ENCODE assay signal across 8 mouse cellular contexts in the genomic region with DNA sequence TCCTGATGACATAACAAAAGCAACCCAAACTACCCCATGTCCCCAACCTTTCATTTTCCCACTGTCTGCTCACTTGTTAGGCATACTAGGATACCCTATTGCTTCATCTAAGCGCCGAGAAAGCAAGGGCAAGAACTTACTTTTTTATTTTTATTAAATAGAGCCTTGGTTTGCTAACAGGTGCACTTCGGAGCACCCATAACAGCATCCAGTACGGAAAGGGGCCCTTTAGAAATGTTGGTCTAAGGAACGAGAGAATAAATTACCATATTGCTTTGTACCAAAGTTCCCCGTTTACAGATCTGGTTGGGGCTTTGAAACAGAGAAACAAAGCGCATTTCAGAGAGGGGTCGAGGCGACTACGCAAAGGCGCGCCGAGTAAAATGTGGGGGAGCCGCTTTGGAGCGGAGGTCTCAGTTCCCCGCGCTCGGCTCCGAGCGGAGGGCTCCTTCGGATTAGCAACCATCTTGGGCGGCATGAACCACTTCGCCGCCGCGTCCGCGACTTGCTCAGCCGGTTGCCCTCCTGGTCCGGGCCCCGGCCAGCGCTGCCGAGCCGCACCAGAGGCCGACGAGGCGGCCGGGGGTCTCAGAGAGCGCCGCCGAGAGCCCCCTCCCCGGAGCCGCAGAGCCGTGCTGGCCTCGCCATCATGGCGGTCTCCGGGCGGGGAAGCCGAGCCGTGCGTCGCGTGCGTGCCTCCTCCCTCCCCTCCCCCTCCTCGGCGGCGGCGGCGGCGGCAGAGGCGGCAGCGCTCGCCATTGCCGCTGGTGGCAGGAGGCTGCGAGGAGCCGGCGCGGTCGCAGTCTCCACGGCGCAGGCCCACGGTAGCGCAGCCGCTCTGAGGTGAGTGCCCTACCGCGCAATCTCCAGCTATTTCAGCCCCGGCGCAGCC. TPM values are rescaled to one million over a fixed set of nuclear protein-coding genes. Genes with fewer than 3 reads are reported as not detected.
DNase-seq lines count a peak whose midpoint lies in the region; ATAC-seq and TF ChIP-seq lines count a peak whose summit lies in the region.

Nrf1 (plus strand) TSS at position 718 of the 892 bp plus-strand sequence.

- peak within 1 kb of the TSS; percentile 100 for H3K27ac ChIP-seq in forebrain, embryonic 15.5 days (replicated peaks)
- peak within 1 kb of the TSS; percentile 96 for H3K27ac ChIP-seq in liver, embryonic 16.5 days (ENCODE audit: low read length)
- peak within 1 kb of the TSS; percentile 100 for H3K27ac ChIP-seq in neural tube, embryonic 12.5 days
- H3K27ac ChIP-seq in stomach, postnatal 0 days (replicated peaks), result peak within 1 kb of the TSS; percentile 100

- peak within 1 kb of the TSS; percentile 78 for H3K4me3 ChIP-seq in forebrain, embryonic 15.5 days
- H3K4me3 ChIP-seq in liver, embryonic 16.5 days (ENCODE audit: low read depth, low read length), result peak within 1 kb of the TSS; percentile 98
- H3K4me3 ChIP-seq in neural tube, embryonic 12.5 days, result peak within 1 kb of the TSS; percentile 99
- H3K4me3 ChIP-seq in stomach, postnatal 0 days (ENCODE audit: low read depth, low read length), result peak within 1 kb of the TSS; percentile 96

- intact Hi-C loops in heart, postnatal 14 days (cut with DNase I), result loop anchor here (5.0 kb wide), 2 partner anchors 60 to 130 kb away; partner anchors contain the start of gene Strip2

- WGBS in forebrain, embryonic 15.5 days, result under 1% methylated on average over 65 of the region's 78 CpGs
- WGBS in large intestine, adult 2 months, result under 1% methylated on average over 73 of the region's 78 CpGs
- under 1% methylated on average over 66 of the region's 78 CpGs for WGBS in liver, embryonic 16.5 days (ENCODE audit: insufficient replicate concordance)
- WGBS in neural tube, embryonic 12.5 days, result under 1% methylated on average over 67 of the region's 78 CpGs
- under 1% methylated on average over 59 of the region's 78 CpGs for WGBS in stomach, postnatal 0 days

- H3K4me2 ChIP-seq in forebrain, embryonic 15.5 days (replicated peaks), result peak within 1 kb of the TSS; percentile 69
- peak within 1 kb of the TSS; percentile 77 for H3K4me2 ChIP-seq in liver, embryonic 16.5 days (ENCODE audit: low read depth, low read length)
- H3K4me2 ChIP-seq in neural tube, embryonic 12.5 days (replicated peaks), result peak within 1 kb of the TSS; percentile 68
- H3K4me2 ChIP-seq in stomach, postnatal 0 days (replicated peaks; ENCODE audit: low read depth), result peak within 1 kb of the TSS; percentile 87

- peaks cover 36% of the 10 kb centered on the region for H3K4me1 ChIP-seq in forebrain, embryonic 15.5 days
- H3K4me1 ChIP-seq in liver, embryonic 16.5 days (ENCODE audit: control insufficient read depth, low read depth, low read length), result peaks cover 18% of the 10 kb centered on the region
- H3K4me1 ChIP-seq in neural tube, embryonic 12.5 days, result peaks cover 9% of the 10 kb centered on the region
- no peaks in the 10 kb centered on the region for H3K4me1 ChIP-seq in stomach, postnatal 0 days (replicated peaks; ENCODE audit: control insufficient read depth, insufficient read depth)

- H3K9me3 ChIP-seq in forebrain, embryonic 15.5 days, result no peaks in the 10 kb centered on the region
- H3K9me3 ChIP-seq in liver, embryonic 16.5 days (replicated peaks; ENCODE audit: control insufficient read depth, low read length), result no peaks in the 10 kb centered on the region
- H3K9me3 ChIP-seq in neural tube, embryonic 12.5 days, result no peaks in the 10 kb centered on the region
- H3K9me3 ChIP-seq in stomach, postnatal 0 days (ENCODE audit: control insufficient read depth, low read length), result no peaks in the 10 kb centered on the region

- DNase-seq in ES-CJ7 (ENCODE audit: low read depth, low spot score), result peak; percentile 86
- DNase-seq in cerebellum, adult 11-12 months, result peak; percentile 94
- peak; percentile 96 to 97 for DNase-seq in heart, postnatal 14 days
- peak; percentile 47 for DNase-seq in large intestine, adult 2 months (ENCODE audit: low read depth, low spot score)
- DNase-seq in stomach, postnatal 0 days (ENCODE audit: low spot score), result peak; percentile 93

- H3K9ac ChIP-seq in forebrain, embryonic 15.5 days (replicated peaks), result peak within 1 kb of the TSS; percentile 100
- peak within 1 kb of the TSS; percentile 99 for H3K9ac ChIP-seq in liver, embryonic 16.5 days (ENCODE audit: low read depth, low read length)
- peak within 1 kb of the TSS; percentile 100 for H3K9ac ChIP-seq in neural tube, embryonic 12.5 days
- peak within 1 kb of the TSS; percentile 99 for H3K9ac ChIP-seq in stomach, postnatal 0 days (ENCODE audit: low read length)

- no peak for TF ChIP-seq EP300 in stomach, postnatal 0 days (optimal IDR thresholded peaks at IDR 0.05)

- H3K27me3 ChIP-seq in forebrain, embryonic 15.5 days, result no peaks in the 10 kb centered on the region
- H3K27me3 ChIP-seq in liver, embryonic 16.5 days (ENCODE audit: control insufficient read depth, insufficient read depth, low read depth, low read length), result no peaks in the 10 kb centered on the region
- H3K27me3 ChIP-seq in neural tube, embryonic 12.5 days (replicated peaks), result no peaks in the 10 kb centered on the region
- no peaks in the 10 kb centered on the region for H3K27me3 ChIP-seq in stomach, postnatal 0 days (ENCODE audit: control insufficient read depth, insufficient read depth, low read length)

- ATAC-seq in forebrain, embryonic 15.5 days (replicated peaks), result peak; percentile 97
- peak; percentile 89 for ATAC-seq in liver, embryonic 16.5 days (ENCODE audit: low read depth)
- peak; percentile 96 for ATAC-seq in neural tube, embryonic 12.5 days (ENCODE audit: low FRiP score, low read depth)
- peak; percentile 97 for ATAC-seq in stomach, postnatal 0 days (ENCODE audit: low FRiP score, low TSS enrichment)

- peak; percentile 52 for TF ChIP-seq CTCF in stomach, postnatal 0 days (IDR thresholded peaks at IDR 0.05; ENCODE audit: low read depth)

- H3K36me3 ChIP-seq in forebrain, embryonic 15.5 days, result no peaks in the 10 kb centered on the region
- no peaks in the 10 kb centered on the region for H3K36me3 ChIP-seq in liver, embryonic 16.5 days (ENCODE audit: control insufficient read depth, insufficient read depth)
- no peaks in the 10 kb centered on the region for H3K36me3 ChIP-seq in neural tube, embryonic 12.5 days
- H3K36me3 ChIP-seq in stomach, postnatal 0 days (ENCODE audit: control insufficient read depth, insufficient read depth, low read length), result no peaks in the 10 kb centered on the region

RNA-seq across cellular contexts. Expression of gene Nrf1, which starts in this region (rescaled TPM):
- polyA plus RNA-seq in forebrain, embryonic 15.5 days (2015; fragmentation: Nextera tagmentation; extraction: Ambion mirVana), result 56.3 and 59.6 TPM in 2 replicates
- 10 to 100 TPM; 16.8 to 17.5 TPM for total RNA-seq in heart, postnatal 14 days (2021)
- polyA plus RNA-seq in large intestine, adult 2 months (2012; rRNA removed), result 23.6 and 30.1 TPM in 2 replicates
- polyA plus RNA-seq in liver, embryonic 16.5 days (2015; fragmentation: Nextera tagmentation; extraction: Ambion mirVana), result 35.3 and 37.7 TPM in 2 replicates
- 60.2 and 61.8 TPM in 2 replicates for polyA plus RNA-seq in neural tube, embryonic 12.5 days (2016; fragmentation: Nextera tagmentation; extraction: Ambion mirVana)
- polyA plus RNA-seq in stomach, postnatal 0 days (2015; fragmentation: Nextera tagmentation; extraction: Ambion mirVana), result 15.1 and 16.7 TPM in 2 replicates

Comparison
In these comparisons a context has a peak if more than half of its experiments do, and no peak if none do; other contexts are left out.
1. Peak in every context shown above with its lines: DNase-seq, ATAC-seq, H3K4me3 ChIP-seq and H3K27ac ChIP-seq.